Mouse (Mus musculus) ES-Bruce4 (cell line): ENCODE results near the gene Fam83g.

ENCODE experiments used
- CTCF ChIP-seq: IDR thresholded peaks from one replicate; pipeline ENCODE4 v1.8.1; 2011; ENCODE audit warnings: low read depth, low read length
- POLR2A ChIP-seq: IDR thresholded peaks from one replicate; pipeline ENCODE4 v1.8.1; 2011; ENCODE audit warnings: low read length; ENCODE audit not compliant: insufficient read depth

GRCm38 (mm10) chr11:61740500-61740899 is 56.6 kb downstream of the Fam83g start:
- TF ChIP-seq CTCF (no peak), POLR2A (no peak)
